Mouse (Mus musculus): ENCODE results near the gene Tardbp.
A peak's percentile ranks its signal among the peaks of the same experiment; 100 is the strongest.

Gene Tardbp

GRCm38 (mm10) chr4:148602357-148603120 lies 24.3 kb downstream of the Tardbp start, which contains the start of gene Masp2:
Masp2 (plus strand) TSS chr4:148602554.
- DNase-seq (ENCODE audit: low spot score in 2 of 2), result no peak

DNA sequence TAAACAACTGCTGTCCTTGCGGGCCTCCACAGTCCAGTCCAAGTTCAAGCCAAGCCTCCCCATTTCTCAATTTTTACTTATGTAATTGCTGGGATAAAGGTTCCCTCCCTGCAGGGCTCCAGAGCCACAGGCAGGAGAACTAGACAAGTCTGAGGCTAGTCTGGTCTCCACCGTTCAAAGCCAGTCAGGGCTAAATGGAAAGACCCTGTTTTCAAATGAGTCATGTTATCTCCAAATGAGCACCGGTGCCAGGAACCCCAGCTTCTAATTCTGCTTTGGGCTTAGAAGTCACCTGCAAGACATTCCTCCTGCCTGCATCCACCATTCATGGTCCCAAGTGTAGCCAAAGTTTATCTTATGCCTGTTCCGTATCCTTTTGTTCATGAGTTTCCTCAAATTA lies 24.9 kb downstream of the Tardbp start:
- no peak for DNase-seq (ENCODE audit: low spot score in 2 of 2)

- no peak for DNase-seq (ENCODE audit: low spot score in 2 of 2)
Observed at GRCm38 (mm10) chr4:148600316-148600715, 26.5 kb downstream of the Tardbp start.

- DNase-seq (ENCODE audit: low spot score in 2 of 2), result no peak
Observed at GRCm38 (mm10) chr4:148598826-148599225, 28.0 kb downstream of the Tardbp start.

- no peak for DNase-seq (ENCODE audit: low spot score in 2 of 2)
Observed at GRCm38 (mm10) chr4:148596731-148597130, 30.1 kb downstream of the Tardbp start.

- DNase-seq (ENCODE audit: low spot score in 2 of 2), result no peak
Observed at GRCm38 (mm10) chr4:148595916-148596315, 30.9 kb downstream of the Tardbp start.

- DNase-seq (ENCODE audit: low spot score in 2 of 2), result no peak
Observed at GRCm38 (mm10) chr4:148593996-148594395, 32.8 kb downstream of the Tardbp start.

- DNase-seq (ENCODE audit: low spot score in 2 of 2), result peak in 1 of 2 experiments; percentile 18
Observed at GRCm38 (mm10) chr4:148591637-148592380, 35.0 kb downstream of the Tardbp start.

DNA sequence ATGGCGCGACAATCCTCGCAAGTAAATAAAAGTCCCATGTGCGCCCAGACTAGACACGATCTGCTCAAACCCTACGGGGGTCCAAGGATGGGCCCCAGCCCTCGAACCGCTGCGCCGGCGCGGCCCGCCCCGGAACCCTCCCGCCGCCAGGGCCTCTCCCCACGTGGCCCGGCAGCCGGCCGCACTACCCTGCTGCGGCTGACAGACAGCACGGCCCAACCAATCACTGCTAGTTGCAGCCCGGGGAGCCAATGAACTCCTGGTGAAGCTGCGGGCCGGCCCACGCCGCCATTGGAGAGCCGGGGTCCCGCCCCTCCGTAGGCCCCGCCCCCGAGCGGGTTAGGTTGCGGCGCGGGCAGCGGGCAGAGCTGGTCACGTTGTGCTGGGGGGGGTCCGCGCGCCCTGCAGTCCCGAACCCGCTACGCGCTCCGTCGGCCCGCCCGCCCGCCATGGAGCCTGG lies 35.6 kb downstream of the Tardbp start, which contains the start of gene Srm:
TSS of gene Srm (plus strand) at position 333 of the 460 bp plus-strand sequence.
- DNase-seq (ENCODE audit: low spot score in 2 of 2), result peak; percentile 97

DNA sequence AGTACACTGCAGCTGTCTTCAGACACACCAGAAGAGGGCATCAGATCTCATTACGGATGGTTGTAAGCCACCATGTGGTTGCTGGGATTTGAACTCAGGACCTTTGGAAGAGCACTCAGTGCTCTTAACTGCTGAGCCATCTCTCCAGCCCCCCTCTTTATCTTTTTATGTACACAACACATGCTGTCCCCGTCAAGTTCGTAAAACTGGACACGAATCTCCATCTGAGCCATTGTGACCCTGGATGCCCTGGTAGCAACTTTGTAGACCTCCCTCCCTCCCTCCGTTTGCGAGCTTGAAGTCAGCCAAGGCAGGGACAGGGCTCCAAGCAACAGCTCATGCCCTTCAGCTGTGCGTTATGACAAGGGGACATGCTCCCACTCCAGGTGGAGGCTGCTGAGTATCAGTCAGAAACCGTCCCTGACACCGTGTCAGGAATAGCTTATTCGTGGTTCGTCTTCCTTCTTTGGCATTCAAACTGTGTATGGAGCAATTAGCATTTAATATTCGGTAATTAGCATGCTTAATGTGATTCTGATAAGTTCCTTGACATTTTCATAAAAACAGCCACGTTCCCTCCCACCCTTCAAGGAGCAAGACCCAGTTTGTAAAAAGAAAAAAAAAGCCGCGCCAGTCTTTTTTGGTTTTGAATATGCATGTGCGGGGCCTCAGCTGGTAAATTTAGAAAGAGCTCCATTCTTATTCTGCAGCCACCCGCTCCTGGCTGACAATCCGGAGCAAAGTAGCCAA lies 36.2 kb downstream of the Tardbp start:
- no peak for DNase-seq (ENCODE audit: low spot score in 2 of 2)

- no peak for DNase-seq (ENCODE audit: low spot score in 2 of 2)
Observed at GRCm38 (mm10) chr4:148589565-148589964, 37.3 kb downstream of the Tardbp start.

DNA sequence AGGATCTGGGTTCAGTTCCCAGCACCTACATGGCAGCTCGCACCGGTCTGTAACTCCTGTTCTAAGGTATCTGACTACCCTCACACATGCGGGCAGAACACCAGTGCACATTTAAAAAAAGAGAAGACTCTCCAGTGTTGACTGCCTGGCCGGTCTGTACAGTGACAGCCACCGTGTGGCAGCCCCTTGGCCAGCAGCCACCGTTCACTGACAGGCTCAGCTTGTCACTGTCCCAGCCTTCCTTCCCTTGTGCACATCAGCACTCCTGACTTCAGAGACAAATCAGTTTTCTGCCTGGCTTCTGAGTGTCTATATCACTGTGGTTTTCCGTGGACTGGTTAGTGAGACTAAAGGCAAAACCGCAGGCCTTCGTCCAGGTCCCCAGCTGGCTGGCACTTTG lies 38.0 kb downstream of the Tardbp start:
- no peak for DNase-seq (ENCODE audit: low spot score in 2 of 2)

- no peak for DNase-seq (ENCODE audit: low spot score in 2 of 2)
Observed at GRCm38 (mm10) chr4:148586648-148587047, 40.2 kb downstream of the Tardbp start.

DNA sequence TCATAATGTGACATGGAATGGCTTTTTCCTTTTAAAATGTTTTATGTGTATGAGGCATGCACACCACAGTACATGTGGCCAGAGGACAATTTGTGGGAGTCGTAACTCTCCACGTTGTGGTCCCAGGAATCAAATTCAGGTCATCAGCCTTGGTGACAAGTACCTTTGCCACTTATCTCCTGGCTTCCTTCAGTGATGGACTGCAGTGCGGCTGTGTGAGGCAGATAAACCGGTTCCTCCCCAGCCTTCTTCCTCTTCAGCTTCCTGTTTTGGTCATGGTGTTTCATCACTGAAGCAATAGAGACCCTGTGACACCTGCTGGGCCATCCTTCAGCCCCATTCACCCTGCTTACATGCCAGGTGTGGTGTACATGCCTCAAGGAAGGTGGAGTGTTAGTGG lies 43.6 kb downstream of the Tardbp start:
- DNase-seq (ENCODE audit: low spot score in 2 of 2), result no peak

- no peak for DNase-seq (ENCODE audit: low spot score in 2 of 2)
Observed at GRCm38 (mm10) chr4:148581422-148581821, 45.4 kb downstream of the Tardbp start.

DNA sequence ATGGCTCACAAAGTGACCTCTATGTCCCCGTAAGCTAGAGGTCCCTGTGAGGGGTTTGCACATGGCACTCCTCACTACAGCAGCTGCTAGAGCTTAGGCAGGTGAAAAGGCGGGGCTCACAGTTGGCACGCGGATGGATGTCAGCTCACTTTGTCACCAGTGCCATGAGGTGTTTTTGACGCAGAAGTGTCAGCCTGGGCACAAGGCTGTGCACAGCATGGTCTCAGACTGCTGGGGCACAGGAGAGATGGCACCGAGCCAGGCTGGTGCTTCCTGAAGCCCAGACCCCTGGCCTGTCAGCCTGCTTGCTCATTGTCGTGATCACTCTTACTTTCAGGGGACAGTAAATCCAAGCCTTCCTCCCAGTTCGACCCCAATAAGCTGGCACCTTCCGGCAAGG lies 46.1 kb downstream of the Tardbp start:
- no peak for DNase-seq (ENCODE audit: low spot score in 2 of 2)

- no peak for DNase-seq (ENCODE audit: low spot score in 2 of 2)
Observed at GRCm38 (mm10) chr4:148573222-148573621, 53.6 kb downstream of the Tardbp start.

GRCm38 (mm10) chr4:148570693-148571295 lies 56.0 kb downstream of the Tardbp start:
- no peak for DNase-seq (ENCODE audit: low spot score in 2 of 2)

GRCm38 (mm10) chr4:148570138-148570537 lies 56.7 kb downstream of the Tardbp start:
- no peak for DNase-seq (ENCODE audit: low spot score in 2 of 2)

DNA sequence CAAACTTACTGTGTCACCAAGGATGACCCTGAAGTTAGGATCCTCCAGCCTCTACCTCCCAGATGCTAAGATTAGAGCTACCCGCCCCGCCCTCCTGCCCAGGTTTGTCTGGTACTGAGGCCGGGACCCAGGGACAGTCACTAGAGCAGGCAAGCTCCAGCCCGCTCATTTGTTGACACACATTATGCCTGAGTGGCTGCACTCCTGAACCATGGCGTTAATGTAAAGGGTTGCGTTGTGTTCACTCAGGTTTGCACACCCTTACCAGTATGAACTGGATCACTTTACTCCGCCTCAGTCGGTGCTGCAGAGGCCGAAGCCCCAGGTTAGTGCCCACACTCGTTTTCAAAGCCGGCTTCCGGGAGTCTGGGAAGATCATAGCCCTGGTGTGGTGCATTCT lies 63.2 kb downstream of the Tardbp start:
- no peak for DNase-seq (ENCODE audit: low spot score in 2 of 2)

GRCm38 (mm10) chr4:148562676-148563075 lies 64.1 kb downstream of the Tardbp start:
- DNase-seq (ENCODE audit: low spot score in 2 of 2), result no peak

Measured in spleen, postnatal 36 days (tissue).